Mouse (Mus musculus) heart, postnatal 0 days (tissue): Measurements from ENCODE around the gene Cldn19.
A peak's percentile ranks its signal among the peaks of the same experiment; 100 is the strongest.

Experiments
- CTCF ChIP-seq: IDR thresholded peaks from 2 replicates; pipeline ENCODE4 v1.5.1; 2016; ENCODE audit warnings: antibody characterized with exemption, control low read depth, low read depth
- EP300 ChIP-seq: IDR thresholded peaks from 2 replicates; pipeline ENCODE4 v1.6.1; 2016; ENCODE audit warnings: antibody characterized with exemption, low read depth

DNA sequence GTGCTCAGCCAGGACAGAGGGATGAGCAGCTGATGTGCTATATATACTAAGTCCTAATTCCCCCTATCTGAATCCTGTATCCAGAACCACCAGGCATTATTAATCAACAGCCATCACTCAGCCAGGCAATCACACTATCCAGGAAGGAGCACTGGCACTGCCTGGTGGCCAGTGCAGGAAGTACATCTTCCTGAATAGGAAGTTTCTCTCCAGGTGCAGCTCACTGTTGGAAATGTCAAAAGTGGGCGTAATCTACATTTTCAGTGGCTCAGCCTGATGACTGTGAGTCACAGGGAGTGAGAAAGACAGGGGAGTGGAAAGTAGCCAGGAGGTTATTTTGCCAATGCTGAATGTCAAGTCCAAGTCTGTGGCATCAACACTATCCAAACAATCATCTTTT is 31.5 kb upstream of the Cldn19 start:
- TF ChIP-seq CTCF (peak; percentile 68), EP300 (no peak)
